Mouse (Mus musculus) heart, embryonic 14.5 days (tissue): ENCODE data around the gene Lhfp. TPM values are rescaled to one million over a fixed set of nuclear protein-coding genes. Genes with fewer than 3 reads are reported as not detected.

Experiments
- ATAC-seq: fragments of 200-750 bp; cut with Nextera tagmentation; 2 replicates; pipeline ENCODE4 v1.8.0; 2017; ENCODE audit warnings: low read depth, moderate TSS enrichment; ENCODE audit not compliant: insufficient number of reproducible peaks, insufficient read depth, low FRiP score
- H3K27ac ChIP-seq, 2 experiments: fragments of 200-500 bp in 1 of 2; fragments of 300-500 bp in 1 of 2; sonication (generic) in 1 of 2; replicated peaks in 1 of 2; 2 replicates each; pipeline ENCODE4 v1.5.1; 2012 to 2014; ENCODE audit warnings: low read depth in 2 of 2, low read length in 2 of 2, control low read depth in 1 of 2, mild to moderate bottlenecking in 1 of 2, mixed read lengths in 1 of 2; ENCODE audit not compliant: control insufficient read depth in 1 of 2, insufficient read depth in 1 of 2
- H3K27me3 ChIP-seq: fragments of 300-500 bp; sonication (generic); 2 replicates; pipeline ENCODE4 v1.6.1; 2014; ENCODE audit warnings: mild to moderate bottlenecking, low read length, control low read depth; ENCODE audit not compliant: control insufficient read depth, insufficient read depth
- H3K36me3 ChIP-seq: fragments of 300-500 bp; sonication (generic); 2 replicates; pipeline ENCODE4 v1.6.1; 2014; ENCODE audit warnings: mild to moderate bottlenecking, control low read depth, low read length, mixed read lengths; ENCODE audit not compliant: control insufficient read depth, insufficient read depth
- H3K4me1 ChIP-seq, 2 experiments: fragments of 200-500 bp in 1 of 2; fragments of 300-500 bp in 1 of 2; sonication (generic) in 1 of 2; 2 replicates each; pipeline ENCODE4 v1.6.1; 2012 to 2014; ENCODE audit warnings: low read length in 2 of 2, control low read depth in 1 of 2, mixed read lengths in 1 of 2; ENCODE audit not compliant: control insufficient read depth in 2 of 2, insufficient read depth in 2 of 2
- H3K4me2 ChIP-seq: fragments of 300-500 bp; sonication (generic); 2 replicates; pipeline ENCODE4 v1.6.1; 2014; ENCODE audit warnings: mild to moderate bottlenecking, low read length
- H3K4me3 ChIP-seq, 2 experiments: fragments of 200-500 bp in 1 of 2; fragments of 300-500 bp in 1 of 2; sonication (generic) in 1 of 2; 2 replicates each; pipeline ENCODE4 v1.5.1; 2012 to 2014; ENCODE audit warnings: low read length in 2 of 2, mild to moderate bottlenecking in 2 of 2, control low read depth in 1 of 2, low read depth in 1 of 2, moderate library complexity in 1 of 2; ENCODE audit not compliant: control insufficient read depth in 1 of 2, insufficient read depth in 1 of 2
- H3K9ac ChIP-seq: fragments of 300-500 bp; sonication (generic); 2 replicates; pipeline ENCODE4 v1.6.1; 2014; ENCODE audit warnings: mild to moderate bottlenecking, low read length
- H3K9me3 ChIP-seq: fragments of 300-500 bp; sonication (generic); 2 replicates; pipeline ENCODE4 v1.6.1; 2016; ENCODE audit warnings: low read length, control low read depth; ENCODE audit not compliant: control insufficient read depth
- WGBS: fragments of 180-500 bp; shearing (Covaris S2); extraction: QIAGEN DNeasy Blood & Tissue Kit; methylation state at CpG from one replicate; pipeline ENCODE4 v1.1.7; 2014; 5-methylcytosine and 5-hydroxymethylcytosine counted together
- polyA plus RNA-seq: library from polyadenylated mRNA; unstranded; fragments of >200 nt; fragmentation: Nextera tagmentation; extraction: Ambion mirVana; gene quantifications from 2 replicates; pipeline ENCODE4 v1.2.1, GENCODE M21; 2014

The Lhfp gene
- polyA plus RNA-seq, 1 experiment from 2014 or later, result 93.2 TPM

GRCm38 (mm10) chr3:53056430-53056829, 15.1 kb downstream of the Lhfp start:
- Histone ChIP-seq H3K27ac (no peak overlapping the region), H3K36me3 (no peaks in the 10 kb centered on the region), H3K9ac (no peak overlapping the region), H3K4me2 (no peak overlapping the region), H3K27me3 (no peaks in the 10 kb centered on the region), H3K4me1 (peaks cover 38 to 77% of the 10 kb centered on the region in 2 experiments), H3K4me3 (no peak overlapping the region), H3K9me3 (no peaks in the 10 kb centered on the region)
- 73% methylated on average over 10 of the region's 10 CpGs for WGBS
- ATAC-seq, result no peak

GRCm38 (mm10) chr3:53059959-53060358, 18.6 kb downstream of the Lhfp start:
- Histone ChIP-seq H3K4me2 (0 out of 2 replicates have a peak overlapping the region, but pooled peaks have one; percentile 9), H3K36me3 (no peaks in the 10 kb centered on the region), H3K4me1 (peaks cover 38 to 80% of the 10 kb centered on the region in 2 experiments), H3K9me3 (no peaks in the 10 kb centered on the region), H3K27me3 (no peaks in the 10 kb centered on the region), H3K27ac (peak overlapping the region; percentile 76 to 79), H3K4me3 (no peak overlapping the region), H3K9ac (no peak overlapping the region)
- no peak for ATAC-seq
- WGBS, result 13% methylated on average over 2 of the region's 2 CpGs

- Histone ChIP-seq H3K4me1 (peaks cover 27 to 67% of the 10 kb centered on the region in 2 experiments), H3K27ac (peak overlapping the region; percentile 77 to 90), H3K36me3 (no peaks in the 10 kb centered on the region), H3K9ac (peak overlapping the region; percentile 48), H3K4me2 (peak overlapping the region; percentile 48), H3K4me3 (peak overlapping the region; percentile 21 to 30), H3K9me3 (0 out of 2 replicates have a peak, but pooled peaks cover 3% of the 10 kb centered on the region), H3K27me3 (no peaks in the 10 kb centered on the region)
- 24% methylated on average over 13 of the region's 13 CpGs for WGBS
- ATAC-seq, result no peak
Observed at GRCm38 (mm10) chr3:53063423-53064147, 22.3 kb downstream of the Lhfp start.

DNA sequence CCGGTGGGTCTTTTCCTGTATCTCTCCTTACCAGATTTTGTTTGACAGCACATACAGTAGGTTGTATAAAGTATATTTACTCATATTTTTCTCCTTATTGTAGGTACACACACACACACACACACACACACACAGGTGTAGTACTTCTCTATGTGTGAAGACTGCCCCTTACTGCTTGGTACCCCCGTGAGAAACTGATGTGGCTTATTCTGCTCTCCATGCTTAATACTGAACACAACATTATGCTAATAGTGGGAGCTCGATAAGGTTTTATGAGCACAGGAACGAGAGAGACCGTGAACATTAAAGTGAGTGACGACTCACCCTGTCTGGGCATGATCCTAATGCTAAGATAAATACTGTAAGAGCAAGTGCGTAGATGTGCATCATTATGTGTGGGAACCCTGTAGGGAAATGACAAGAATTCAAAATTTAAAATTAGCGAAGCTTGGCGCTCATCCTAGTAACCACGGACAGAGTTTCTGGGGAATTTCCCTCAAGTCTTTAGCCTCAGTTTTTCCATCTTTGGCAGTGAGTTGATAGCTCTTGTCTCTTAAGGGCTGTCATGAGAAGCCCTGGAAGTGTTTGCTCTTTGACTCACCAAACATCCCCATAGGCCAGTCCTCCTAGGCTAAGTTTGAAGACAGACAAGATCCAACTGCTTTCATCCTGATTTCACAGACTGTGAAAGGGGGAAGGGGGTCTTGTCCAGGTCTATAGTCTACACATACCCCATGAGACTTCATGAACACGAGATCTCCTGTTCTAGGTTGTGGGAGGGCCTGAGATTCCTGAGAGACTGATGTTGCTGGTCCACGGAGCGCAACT, 24.2 kb downstream of the Lhfp start:
- Histone ChIP-seq H3K27ac (peak overlapping the region in 1 of 2 experiments; percentile 45; a peak in 2 of 4 replicates), H3K4me3 (no peak overlapping the region), H3K9ac (no peak overlapping the region), H3K27me3 (no peaks in the 10 kb centered on the region), H3K36me3 (no peaks in the 10 kb centered on the region), H3K4me1 (peaks cover 13 to 49% of the 10 kb centered on the region in 2 experiments), H3K9me3 (0 out of 2 replicates have a peak, but pooled peaks cover 3% of the 10 kb centered on the region), H3K4me2 (no peak overlapping the region)
- ATAC-seq, result no peak
- 81% methylated on average over 13 of the region's 13 CpGs for WGBS

GRCm38 (mm10) chr3:53066095-53066372, 24.7 kb downstream of the Lhfp start:
- Histone ChIP-seq H3K9ac (no peak overlapping the region), H3K4me2 (no peak overlapping the region), H3K4me1 (peaks cover 13 to 43% of the 10 kb centered on the region in 2 experiments), H3K4me3 (no peak overlapping the region), H3K27me3 (no peaks in the 10 kb centered on the region), H3K27ac (peak overlapping the region in 1 of 2 experiments; percentile 45; a peak in 2 of 4 replicates), H3K9me3 (0 out of 2 replicates have a peak, but pooled peaks cover 3% of the 10 kb centered on the region), H3K36me3 (no peaks in the 10 kb centered on the region)
- WGBS, result 69% methylated on average over 4 of the region's 4 CpGs
- no peak for ATAC-seq

- H3K9me3 ChIP-seq, result 0 out of 2 replicates have a peak, but pooled peaks cover 3% of the 10 kb centered on the region
- whole genome bisulfite sequencing, result 46% methylated on average over 5 of the region's 5 CpGs
- no peaks in the 10 kb centered on the region for H3K36me3 ChIP-seq
- peaks cover 17 to 50% of the 10 kb centered on the region in 2 experiments for H3K4me1 ChIP-seq
- no peak for ATAC-seq
- H3K27me3 ChIP-seq, result no peaks in the 10 kb centered on the region
- H3K4me2 ChIP-seq, result no peak overlapping the region
- 0 out of 4 replicates have a peak overlapping the region, but pooled peaks of 1 of the 2 experiments have one; percentile 6 for H3K27ac ChIP-seq
- H3K4me3 ChIP-seq, result no peak overlapping the region
- H3K9ac ChIP-seq, result no peak overlapping the region
Observed at GRCm38 (mm10) chr3:53068399-53068798, 27.1 kb downstream of the Lhfp start.

DNA sequence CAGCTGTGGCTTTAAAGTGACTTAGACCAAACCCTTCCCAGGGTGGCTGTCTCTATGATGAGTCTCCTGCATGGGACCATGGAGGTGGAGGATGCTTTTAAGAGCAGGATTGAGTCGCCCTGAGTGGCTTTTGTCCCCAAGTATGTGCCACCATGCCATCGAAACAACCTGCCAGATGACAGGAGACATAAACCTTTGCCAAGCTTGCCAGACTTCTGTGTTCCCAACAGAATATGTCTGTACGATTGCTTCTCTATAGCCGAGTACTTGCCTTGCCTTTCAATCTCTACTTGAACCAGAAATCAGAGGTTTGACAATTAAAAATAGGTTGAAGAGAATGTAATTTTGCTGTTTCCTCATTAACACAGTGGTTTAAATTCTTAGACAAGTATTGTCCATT, 32.9 kb downstream of the Lhfp start:
- no peak for ATAC-seq

More for the DNA sequence above, 32.9 kb downstream of the Lhfp start:
- Histone ChIP-seq H3K9me3 (no peaks in the 10 kb centered on the region; the same call in 1 of the 2 replicates), H3K36me3 (no peaks in the 10 kb centered on the region), H3K4me2 (no peak overlapping the region), H3K4me3 (no peak overlapping the region), H3K27ac (no peak overlapping the region), H3K9ac (no peak overlapping the region), H3K27me3 (no peaks in the 10 kb centered on the region), H3K4me1 (peaks cover 8 to 30% of the 10 kb centered on the region in 2 experiments)
- WGBS, result 64% methylated on average over 4 of the region's 4 CpGs
